Mouse (Mus musculus): ENCODE data around the gene Rab2b.

Gene Rab2b

DNA sequence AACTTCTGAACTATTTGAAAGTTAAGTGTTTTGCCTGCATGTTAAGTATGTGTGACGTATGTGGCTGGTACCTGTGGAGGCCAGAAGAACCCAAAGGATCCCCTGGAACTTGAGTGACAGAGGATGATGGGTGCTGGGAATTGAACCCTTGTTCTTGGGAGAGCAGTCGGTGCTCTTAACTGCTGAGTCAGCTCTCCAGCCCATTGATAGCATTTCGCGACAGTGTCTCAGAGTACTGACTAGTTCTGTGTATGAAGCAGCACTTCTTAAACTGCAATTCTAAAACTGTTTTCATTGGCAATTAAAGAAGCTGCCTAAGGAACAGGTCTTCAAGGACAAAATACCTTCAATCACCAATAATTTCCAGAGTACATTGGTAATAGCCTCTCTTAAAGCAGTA is 2.1 kb downstream of the Rab2b start:
- DNase-seq (ENCODE audit: low spot score) = no peak

DNA sequence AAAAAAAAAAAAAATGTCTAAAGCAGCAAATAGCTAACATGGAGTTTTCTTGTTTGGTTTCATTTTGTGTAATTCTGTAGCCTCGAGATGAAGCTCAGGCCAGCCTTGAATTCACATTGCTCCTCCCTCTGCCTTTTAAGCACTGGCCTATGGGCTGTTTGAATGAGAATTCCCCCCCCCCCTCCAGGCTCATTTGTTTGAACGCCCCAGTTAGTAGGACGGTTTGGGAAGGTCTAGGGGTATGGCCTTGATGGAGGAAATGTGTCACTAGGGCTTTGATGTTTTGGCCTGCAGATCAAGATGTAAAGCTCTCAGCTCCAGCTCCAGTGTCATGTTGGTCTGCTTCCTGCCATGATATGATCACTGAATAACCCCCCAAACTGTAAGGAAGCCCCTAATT is 6.6 kb downstream of the Rab2b start:
- DNase-seq (ENCODE audit: low spot score) = peak; percentile 15

DNA sequence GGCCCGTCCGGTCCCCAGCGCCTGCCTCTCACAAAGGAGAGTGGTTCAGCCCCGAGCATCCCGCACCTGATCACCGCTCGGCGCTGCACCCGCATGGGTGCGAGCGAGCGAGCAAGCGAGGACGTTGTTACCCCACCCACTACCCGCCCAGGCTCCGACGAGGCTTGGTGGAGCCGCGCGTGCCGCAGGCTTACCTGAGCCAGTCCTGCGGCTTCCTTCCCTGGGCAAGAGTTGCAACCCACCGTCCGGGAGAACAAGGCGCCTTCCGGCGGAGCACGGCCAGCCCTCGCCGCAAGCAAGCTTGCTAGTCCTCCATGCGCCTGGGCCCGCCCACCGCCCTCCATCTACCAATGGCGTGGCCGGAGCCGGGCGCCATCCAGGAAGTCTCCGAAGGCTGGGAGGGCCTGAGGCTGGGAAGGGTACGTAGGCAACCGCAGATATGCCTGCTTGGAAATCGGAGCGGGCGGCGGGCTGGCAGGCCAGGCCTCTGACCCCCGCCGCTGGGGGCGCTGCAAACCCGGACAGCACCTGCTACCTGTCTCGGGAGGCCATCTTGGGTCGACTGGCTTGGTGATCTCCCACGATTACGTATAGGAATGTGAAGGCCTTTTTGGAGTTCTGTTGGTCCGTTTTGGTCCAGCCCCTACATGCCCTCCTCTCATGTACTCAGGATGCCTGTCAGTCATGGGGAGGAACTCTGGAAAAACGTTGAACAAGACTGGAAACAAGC is 21.7 kb downstream of the Rab2b start, which contains the start of gene Chd8:
Gene Chd8 (minus strand): TSS at position 297 of the 730 bp plus-strand sequence.
- DNase-seq (ENCODE audit: low spot score) = peak; percentile 98

- DNase-seq (ENCODE audit: low spot score) = no peak
Observed at GRCm38 (mm10) chr14:52256311-52257175, 22.8 kb downstream of the Rab2b start.

DNA sequence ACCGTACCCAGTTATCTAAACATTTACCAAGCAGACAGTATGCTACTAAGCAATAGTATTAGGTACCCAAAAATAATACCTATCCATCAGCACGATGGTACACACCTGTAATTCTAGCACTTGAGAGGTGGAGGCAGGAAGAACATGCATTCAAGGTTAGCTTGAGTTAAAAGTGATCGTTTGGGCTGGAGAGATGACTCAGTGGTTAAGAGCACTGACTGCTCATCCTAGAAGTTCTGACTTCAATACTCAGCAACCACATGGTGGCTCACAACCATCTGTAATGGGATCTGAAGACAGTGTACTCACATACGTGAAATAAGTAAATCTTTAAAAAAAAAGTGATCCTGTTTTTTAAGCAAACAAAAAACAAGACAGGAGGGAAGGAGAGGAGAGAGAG is 33.2 kb downstream of the Rab2b start:
- DNase-seq (ENCODE audit: low spot score) = no peak

- DNase-seq (ENCODE audit: low spot score) = no peak
Observed at GRCm38 (mm10) chr14:52244690-52245042, 34.7 kb downstream of the Rab2b start.

GRCm38 (mm10) chr14:52244041-52244689 is 35.2 kb downstream of the Rab2b start:
- DNase-seq (ENCODE audit: low spot score) = peak; percentile 97

DNA sequence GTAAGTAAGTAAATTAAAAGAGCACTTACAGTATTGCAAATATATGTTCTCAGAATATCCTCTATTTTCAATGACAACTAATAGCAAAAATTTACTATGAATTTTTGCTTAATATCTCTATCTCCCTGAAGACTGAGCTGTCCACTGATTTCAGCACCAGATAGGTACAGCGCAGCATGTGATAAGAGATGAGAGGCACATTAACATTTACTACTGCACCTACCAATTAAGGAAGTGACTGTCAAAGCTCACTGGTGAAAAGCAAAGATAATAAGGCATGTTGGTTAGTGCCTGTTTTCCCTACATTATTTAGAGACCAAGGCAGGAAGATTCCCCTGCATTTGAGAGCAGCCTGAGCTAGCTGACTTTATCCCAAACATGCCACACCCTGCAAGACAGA is 43.1 kb downstream of the Rab2b start:
- no peak for DNase-seq (ENCODE audit: low spot score)

DNA sequence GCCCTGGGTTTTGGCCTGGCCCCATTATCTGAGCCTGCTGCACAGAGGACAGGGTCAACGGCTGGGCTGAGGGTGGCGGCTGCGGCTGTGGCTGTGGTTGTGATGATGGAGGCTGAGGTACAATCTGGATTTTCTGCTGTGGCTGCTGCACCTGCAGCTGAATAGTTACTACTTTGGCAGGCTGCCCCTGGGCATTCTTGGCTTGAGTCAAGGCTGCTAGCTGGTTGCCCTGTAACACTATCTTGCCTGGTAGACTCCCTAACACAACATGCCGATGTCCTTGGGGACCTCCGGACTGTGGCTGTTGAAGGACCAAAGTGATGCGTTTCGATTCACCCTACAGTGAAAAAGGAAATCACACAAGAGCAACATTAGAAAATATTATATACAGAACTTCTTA is 44.2 kb downstream of the Rab2b start:
- DNase-seq (ENCODE audit: low spot score) = peak; percentile 75

GRCm38 (mm10) chr14:52232249-52232648 is 47.1 kb downstream of the Rab2b start:
- DNase-seq (ENCODE audit: low spot score) = no peak

DNA sequence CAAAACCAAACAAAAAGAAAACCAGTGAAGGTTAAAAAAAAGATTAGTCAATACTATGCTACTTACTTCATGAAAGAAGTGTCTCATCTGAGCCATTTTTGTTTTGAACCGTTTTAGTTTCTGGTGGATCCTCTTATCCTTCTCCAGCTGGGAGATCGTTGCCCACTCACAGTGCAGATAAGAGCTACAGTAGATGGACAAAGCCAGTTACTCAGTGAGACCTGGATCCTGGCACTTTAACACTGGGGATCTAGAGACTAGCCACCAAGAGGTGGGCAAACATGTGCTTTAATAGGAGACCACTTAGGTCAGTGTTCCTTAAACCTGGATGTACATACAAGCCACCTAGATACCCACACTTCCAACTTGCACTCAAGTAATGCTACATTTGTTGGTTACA is 53.4 kb downstream of the Rab2b start:
- DNase-seq (ENCODE audit: low spot score) = no peak

DNA sequence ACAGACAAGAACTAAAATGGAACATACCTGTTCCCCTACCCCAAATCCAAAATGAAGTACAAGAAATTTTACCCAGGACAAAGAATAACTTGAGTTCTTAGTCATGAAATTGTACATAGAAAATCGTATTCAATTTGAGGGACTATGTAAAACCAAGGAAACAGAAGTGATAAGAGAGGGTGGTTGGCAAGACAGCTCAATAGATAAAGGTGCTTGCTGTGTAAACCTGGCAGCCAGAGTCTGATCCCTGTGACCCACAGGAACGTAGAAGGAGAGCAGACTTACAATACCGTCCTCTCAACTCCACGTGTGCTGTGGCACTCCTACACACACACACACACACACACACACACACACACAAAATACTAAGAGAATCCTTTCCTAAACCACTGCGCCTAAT is 62.1 kb downstream of the Rab2b start:
- DNase-seq (ENCODE audit: low spot score) = no peak
